Mouse (Mus musculus) Muller cell, postnatal 12 days (primary cell): ENCODE data around the gene Kdm6b.

ENCODE experiments used
- DNase-seq: peaks from one replicate; pipeline ENCODE4 v3.0.0-alpha.2; 2015; ENCODE audit errors: inconsistent ontology term

The Kdm6b gene

GRCm38 (mm10) chr11:69419443-69419812, 6.0 kb upstream of the Kdm6b start:
- DNase-seq = peak; percentile 64

- peak; percentile 100 for DNase-seq
Observed at GRCm38 (mm10) chr11:69418481-69419442, 5.3 kb upstream of the Kdm6b start.

GRCm38 (mm10) chr11:69417449-69418384, 4.2 kb upstream of the Kdm6b start:
- peak; percentile 100 for DNase-seq

GRCm38 (mm10) chr11:69416921-69417448, 3.5 kb upstream of the Kdm6b start:
- no peak for DNase-seq

- DNase-seq = no peak
Observed at GRCm38 (mm10) chr11:69416509-69416908, 3.0 kb upstream of the Kdm6b start.

DNA sequence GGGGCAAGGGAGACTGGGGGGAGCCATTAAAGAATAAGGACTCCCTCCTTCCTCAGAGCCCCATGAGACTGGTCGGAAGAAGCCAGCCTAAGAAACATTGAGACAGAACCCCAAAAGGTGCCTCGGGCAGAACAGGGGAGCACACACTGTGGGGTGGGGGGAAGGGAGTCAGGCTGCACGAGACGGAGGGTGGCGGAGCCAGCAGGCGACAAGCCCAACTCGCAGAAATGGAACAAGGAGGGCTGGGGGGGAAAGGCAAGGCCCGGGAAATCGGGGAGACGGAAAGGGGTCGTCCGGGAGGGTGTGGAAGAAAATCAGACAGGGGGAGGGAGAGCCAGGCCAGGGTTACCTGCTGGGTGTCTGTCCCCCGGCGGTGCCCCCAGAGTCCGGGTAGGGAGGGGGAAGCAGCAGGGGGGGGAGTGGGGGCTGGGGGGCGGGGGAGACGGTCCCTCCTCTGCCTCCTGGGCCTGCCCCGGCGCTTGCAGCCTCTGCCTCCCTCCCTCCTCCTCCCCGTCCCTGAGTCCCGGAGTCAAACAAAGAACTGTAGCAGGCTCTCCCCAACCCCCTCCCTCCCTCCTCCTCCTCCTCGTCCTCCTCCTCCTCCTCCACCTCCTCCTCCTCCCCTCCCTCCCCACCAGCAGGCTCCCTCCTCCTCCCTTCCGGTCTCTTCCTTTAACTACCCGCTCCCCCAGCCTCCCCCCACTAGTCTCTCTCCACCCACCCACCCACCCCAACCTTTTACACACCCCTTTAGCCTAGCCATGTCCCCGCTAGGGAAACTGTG, 2.4 kb upstream of the Kdm6b start:
- DNase-seq = peak; percentile 84

DNA sequence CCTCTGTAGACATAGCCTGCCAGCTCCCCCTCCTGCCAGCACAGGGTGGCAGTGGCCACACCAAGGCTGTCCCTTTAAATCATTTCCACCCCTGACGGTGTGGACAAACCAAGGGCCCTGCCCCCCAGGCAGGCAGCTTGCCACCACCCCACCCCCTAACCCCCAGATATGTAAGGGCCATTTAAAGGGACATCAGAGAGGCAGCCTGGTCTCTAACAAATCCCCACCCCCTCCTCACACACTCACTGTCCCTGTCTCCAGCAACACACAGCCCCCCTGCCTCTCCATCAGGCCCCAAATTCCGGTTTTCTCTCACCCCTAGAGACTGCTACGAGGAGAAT, 1.8 kb upstream of the Kdm6b start:
- peak; percentile 91 for DNase-seq

- no peak for DNase-seq
Observed at GRCm38 (mm10) chr11:69414421-69415326, 1.2 kb upstream of the Kdm6b start.

DNA sequence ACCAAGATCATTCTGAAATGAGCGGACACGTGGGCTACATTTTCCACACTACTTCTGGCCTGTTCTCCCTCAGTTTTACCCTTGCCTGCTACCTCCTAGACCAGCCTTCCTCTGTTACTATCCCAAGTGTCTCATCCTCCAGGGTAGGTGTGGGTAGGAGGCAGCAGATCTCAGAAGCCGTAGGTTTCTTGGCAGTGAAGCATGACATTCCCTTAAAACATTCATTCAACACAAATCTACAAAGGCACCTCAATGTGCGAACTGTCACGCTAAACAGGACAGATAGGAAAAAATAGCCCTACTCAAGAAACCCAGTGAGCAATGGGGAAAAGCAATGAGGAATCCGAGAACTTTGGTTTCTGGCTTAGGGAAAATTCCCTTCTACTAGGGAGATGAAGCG, 927 bp downstream of the Kdm6b start:
- DNase-seq = no peak

- DNase-seq = peak; percentile 99
Observed at GRCm38 (mm10) chr11:69411538-69412203, 1.8 kb downstream of the Kdm6b start.

DNA sequence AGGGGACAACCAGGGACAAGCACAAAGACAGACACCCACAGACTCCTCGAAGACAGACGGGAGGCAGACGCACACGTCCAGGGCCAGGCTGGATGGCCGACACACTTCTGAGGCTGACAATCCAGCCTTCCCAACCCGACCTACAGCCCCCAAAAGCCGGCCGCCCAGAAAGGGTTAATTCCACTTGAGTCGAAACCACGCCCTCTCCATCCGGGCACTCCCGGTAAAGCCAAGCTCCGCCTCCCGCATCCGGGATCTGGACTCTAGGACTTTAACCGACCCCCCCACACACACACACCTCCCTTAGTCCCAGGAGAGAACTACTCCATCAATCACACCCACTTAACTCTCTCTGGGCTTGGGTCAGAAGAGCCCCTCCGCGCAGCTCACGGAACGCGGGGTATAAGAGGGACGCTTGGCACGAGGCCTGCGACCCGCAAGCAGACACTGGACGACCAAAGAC, 2.4 kb downstream of the Kdm6b start:
- DNase-seq = peak; percentile 97

GRCm38 (mm10) chr11:69410310-69411072, 3.0 kb downstream of the Kdm6b start:
- DNase-seq = peak; percentile 96

DNA sequence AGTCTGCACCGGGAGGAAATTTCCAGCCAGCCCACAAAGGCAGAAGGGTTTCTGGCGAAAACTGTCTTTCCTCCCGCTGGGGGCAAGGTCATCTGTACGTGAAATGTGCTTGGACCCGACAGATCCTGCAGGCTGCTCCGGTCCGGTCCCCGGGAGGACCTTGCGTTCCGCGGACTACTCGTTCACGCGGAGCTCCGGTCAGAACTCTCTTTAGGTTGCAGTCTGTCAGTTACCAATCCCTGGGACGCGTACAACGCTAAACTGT, 3.5 kb downstream of the Kdm6b start:
- no peak for DNase-seq

- DNase-seq = peak; percentile 95
Observed at GRCm38 (mm10) chr11:69409378-69410044, 4.0 kb downstream of the Kdm6b start.

- DNase-seq = peak; percentile 93
Observed at GRCm38 (mm10) chr11:69408541-69409377, 4.7 kb downstream of the Kdm6b start.

DNA sequence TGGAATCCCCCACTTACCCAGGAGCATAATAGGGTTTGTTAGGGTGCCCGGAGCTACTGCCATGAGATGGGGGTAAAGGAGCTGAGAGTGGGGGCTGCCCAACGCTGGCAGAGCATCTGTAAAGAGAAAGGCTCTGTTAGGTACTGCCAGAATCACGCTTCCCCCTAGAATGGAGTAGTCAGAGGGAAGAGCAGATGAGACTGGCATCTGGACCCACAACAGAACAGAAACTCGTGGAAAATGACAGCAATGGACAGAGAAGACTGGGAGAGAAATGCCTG, 5.8 kb downstream of the Kdm6b start:
- no peak for DNase-seq

GRCm38 (mm10) chr11:69406867-69407723, 6.4 kb downstream of the Kdm6b start:
- DNase-seq = no peak
